13 mouse cellular contexts compared by ENCODE assay signal in genomic region chr11:116602043-116602442, GRCm38 (mm10). TPM values are rescaled to one million over a fixed set of nuclear protein-coding genes. Genes with fewer than 3 reads are reported as not detected.
"Had no signal": no experiment of that assay in that cellular context is flagged by ENCODE, and none has a peak within 500 bp of the region (broad histone marks: within the 10 kb centered on the region; RNA-seq: fewer than 3 reads in every experiment).

No protein-coding gene starts in this region.

- DNase-seq: retina, postnatal 1 day; right cerebral cortex, adult 18-20 months; right cerebral cortex, postnatal 14 days; right cerebral cortex, postnatal 25 days; right cerebral cortex, postnatal 4 days; spleen, adult 18-20 months; thymus, adult 18-20 months; thymus, adult 2 months; thymus, postnatal 14 days; thymus, postnatal 25 days; thymus, postnatal 36 days; thymus, postnatal 4 days had no signal

RNA-seq across cellular contexts. Expression of gene Aanat, which starts 15.8 kb away (rescaled TPM):
- total RNA-seq: neutrophil, adult 5-6 weeks had no signal

RNA-seq across cellular contexts. Expression of gene Prcd, which starts 51.3 kb away (rescaled TPM):
- total RNA-seq: neutrophil, adult 5-6 weeks had no signal
